Mouse (Mus musculus) forebrain, embryonic 11.5 days (tissue): ENCODE results near the gene Sned1. TPM values are rescaled to one million over a fixed set of nuclear protein-coding genes. Genes with fewer than 3 reads are reported as not detected.

ENCODE experiments used
- ATAC-seq: fragments of 200-750 bp; cut with Nextera tagmentation; replicated peaks from 2 replicates; pipeline ENCODE4 v1.8.0; 2017; ENCODE audit warnings: moderate TSS enrichment; ENCODE audit not compliant: low FRiP score
- DNase-seq: peaks from one replicate; pipeline ENCODE4 v3.0.0-alpha.2; 2017; ENCODE audit warnings: low spot score
- H3K27ac ChIP-seq: fragments of 300-500 bp; sonication (generic); 2 replicates; pipeline ENCODE4 v1.5.1; 2014; ENCODE audit warnings: low read depth, low read length
- H3K27me3 ChIP-seq: fragments of 300-500 bp; sonication (generic); 2 replicates; pipeline ENCODE4 v1.6.1; 2014; ENCODE audit warnings: mild to moderate bottlenecking, low read length, mixed read lengths; ENCODE audit not compliant: control insufficient read depth, insufficient read depth
- H3K36me3 ChIP-seq: fragments of 300-500 bp; sonication (generic); 2 replicates; pipeline ENCODE4 v1.6.1; 2014; ENCODE audit warnings: mild to moderate bottlenecking, low read length, moderate library complexity, mixed read lengths; ENCODE audit not compliant: control insufficient read depth, insufficient read depth
- H3K4me1 ChIP-seq: fragments of 300-500 bp; sonication (generic); replicated peaks from 2 replicates; pipeline ENCODE4 v1.6.1; 2014; ENCODE audit warnings: low read length, mixed read lengths; ENCODE audit not compliant: control insufficient read depth, insufficient read depth
- H3K4me2 ChIP-seq: fragments of 300-500 bp; sonication (generic); 2 replicates; pipeline ENCODE4 v1.6.1; 2014; ENCODE audit warnings: low read depth, mild to moderate bottlenecking, low read length, moderate library complexity, mixed read lengths; ENCODE audit not compliant: severe bottlenecking
- H3K4me3 ChIP-seq: fragments of 300-500 bp; sonication (generic); 2 replicates; pipeline ENCODE4 v1.5.1; 2014; ENCODE audit warnings: low read depth, low read length
- H3K9ac ChIP-seq: fragments of 300-500 bp; sonication (generic); 2 replicates; pipeline ENCODE4 v1.6.1; 2014; ENCODE audit warnings: low read length
- H3K9me3 ChIP-seq: fragments of 300-500 bp; sonication (generic); 2 replicates; pipeline ENCODE4 v1.6.1; 2016; ENCODE audit warnings: low read length, mixed read lengths; ENCODE audit not compliant: control insufficient read depth
- WGBS: fragments of 180-500 bp; shearing (Covaris S2); extraction: QIAGEN DNeasy Blood & Tissue Kit; methylation state at CpG from one replicate; pipeline ENCODE4 v1.1.7; 2014; 5-methylcytosine and 5-hydroxymethylcytosine counted together
- polyA plus RNA-seq: library from polyadenylated mRNA; unstranded; fragments of >200 nt; fragmentation: Nextera tagmentation; extraction: Ambion mirVana; gene quantifications from 2 replicates; pipeline ENCODE4 v1.2.1, GENCODE M21; 2014

Gene Sned1
- polyA plus RNA-seq, 1 experiment from 2014 or later = 3.2 TPM

GRCm38 (mm10) chr1:93211019-93211418 is 24.6 kb upstream of the Sned1 start:
- H3K9ac ChIP-seq = no peak overlapping the region
- no peaks in the 10 kb centered on the region for H3K27me3 ChIP-seq
- DNase-seq (no peak), ATAC-seq (no peak)
- no peak overlapping the region for H3K4me3 ChIP-seq
- 0 out of 2 replicates have a peak, but pooled peaks cover 2% of the 10 kb centered on the region for H3K4me1 ChIP-seq
- H3K36me3 ChIP-seq = no peaks in the 10 kb centered on the region
- 90% methylated on average over 11 of the region's 11 CpGs for WGBS
- H3K4me2 ChIP-seq = no peak overlapping the region
- no peak overlapping the region for H3K27ac ChIP-seq
- H3K9me3 ChIP-seq = no peaks in the 10 kb centered on the region

DNA sequence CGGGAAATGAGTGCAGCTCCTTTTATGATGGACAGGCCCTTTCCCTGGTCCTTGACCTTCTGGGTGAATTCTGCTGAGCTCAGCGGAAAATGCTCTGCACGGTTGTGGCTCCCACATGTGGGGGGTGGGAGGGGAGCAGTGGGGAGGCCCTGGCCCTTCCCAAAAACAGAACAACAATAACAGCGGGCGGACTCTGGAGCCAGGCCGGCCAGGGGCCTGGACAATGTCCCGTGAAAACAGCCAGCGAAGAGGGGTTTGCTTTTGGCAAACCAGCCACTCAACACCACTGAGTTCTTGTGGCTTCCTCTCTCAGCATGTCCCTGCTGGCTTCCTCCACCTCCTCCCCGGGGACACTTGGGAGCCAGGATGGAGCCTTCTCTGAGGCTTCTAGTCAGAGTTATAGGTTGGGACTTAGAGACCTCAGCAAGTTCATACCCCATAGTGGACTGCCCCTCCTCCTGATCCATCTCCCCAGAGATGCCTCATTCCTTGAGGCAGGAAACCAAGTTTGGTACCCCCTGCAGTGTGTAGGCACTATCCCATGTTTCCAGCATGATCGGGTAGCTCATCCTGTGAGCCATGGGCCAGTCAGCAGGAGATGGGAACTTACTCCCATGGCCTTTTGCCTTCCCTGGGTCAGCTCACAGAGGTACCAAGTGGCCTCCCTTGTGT is 24.0 kb upstream of the Sned1 start:
- 55% methylated on average over 10 of the region's 10 CpGs for WGBS
- Histone ChIP-seq H3K27ac (no peak overlapping the region), H3K4me2 (no peak overlapping the region), H3K9me3 (no peaks in the 10 kb centered on the region), H3K4me1 (peaks cover 2% of the 10 kb centered on the region; the same call in 1 of the 2 replicates), H3K4me3 (no peak overlapping the region), H3K27me3 (no peaks in the 10 kb centered on the region), H3K36me3 (no peaks in the 10 kb centered on the region), H3K9ac (no peak overlapping the region)
- DNase-seq = no peak
- no peak for ATAC-seq

DNA sequence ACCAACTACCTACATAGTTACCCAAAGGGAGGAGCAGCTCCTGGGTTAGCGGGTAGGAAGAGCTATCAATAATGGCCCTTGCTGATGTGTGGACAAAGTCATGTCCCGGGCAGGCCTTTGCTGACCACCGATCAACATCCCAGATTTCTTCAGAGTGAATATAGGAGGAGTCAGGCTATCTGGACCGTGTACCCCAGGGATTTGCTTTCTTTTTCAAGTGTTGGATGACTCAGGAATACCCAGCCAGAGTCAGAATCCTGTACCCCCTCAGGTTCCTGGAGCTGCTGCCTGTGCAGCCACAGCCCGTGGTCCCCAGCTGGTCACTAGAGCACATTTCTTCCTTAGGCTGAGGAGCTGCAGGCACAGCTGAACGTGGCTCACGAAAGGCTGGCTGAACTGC is 23.2 kb upstream of the Sned1 start:
- H3K4me1 ChIP-seq = peaks cover 2% of the 10 kb centered on the region; the same call in 1 of the 2 replicates
- H3K36me3 ChIP-seq = no peaks in the 10 kb centered on the region
- H3K4me3 ChIP-seq = no peak overlapping the region
- ATAC-seq (no peak), DNase-seq (no peak)
- H3K9me3 ChIP-seq = no peaks in the 10 kb centered on the region
- no peak overlapping the region for H3K9ac ChIP-seq
- no peak overlapping the region for H3K4me2 ChIP-seq
- H3K27me3 ChIP-seq = no peaks in the 10 kb centered on the region
- H3K27ac ChIP-seq = no peak overlapping the region
- WGBS = 89% methylated on average over 7 of the region's 7 CpGs

- Histone ChIP-seq H3K36me3 (no peaks in the 10 kb centered on the region), H3K4me3 (no peak overlapping the region), H3K27ac (no peak overlapping the region), H3K27me3 (no peaks in the 10 kb centered on the region), H3K4me1 (peaks cover 2% of the 10 kb centered on the region; the same call in 1 of the 2 replicates), H3K9ac (no peak overlapping the region), H3K4me2 (no peak overlapping the region), H3K9me3 (no peaks in the 10 kb centered on the region)
- DNase-seq (no peak), ATAC-seq (no peak)
- 22% methylated on average over 5 of the region's 5 CpGs for WGBS
Observed at GRCm38 (mm10) chr1:93214612-93215011, 21.0 kb upstream of the Sned1 start.

- H3K4me2 ChIP-seq = no peak overlapping the region
- DNase-seq = no peak
- H3K36me3 ChIP-seq = no peaks in the 10 kb centered on the region
- H3K27me3 ChIP-seq = no peaks in the 10 kb centered on the region
- H3K27ac ChIP-seq = no peak overlapping the region
- no peak overlapping the region for H3K9ac ChIP-seq
- no peaks in the 10 kb centered on the region for H3K9me3 ChIP-seq
- no peak for ATAC-seq
- 67% methylated on average over 9 of the region's 9 CpGs for WGBS
- H3K4me3 ChIP-seq = no peak overlapping the region
- H3K4me1 ChIP-seq = peaks cover 2% of the 10 kb centered on the region; the same call in 1 of the 2 replicates
Observed at GRCm38 (mm10) chr1:93216839-93217497, 18.7 kb upstream of the Sned1 start.

- no peaks in the 10 kb centered on the region for H3K36me3 ChIP-seq
- no peak overlapping the region for H3K9ac ChIP-seq
- no peak overlapping the region for H3K27ac ChIP-seq
- H3K4me2 ChIP-seq = no peak overlapping the region
- ATAC-seq (no peak), DNase-seq (no peak)
- H3K4me3 ChIP-seq = no peak overlapping the region
- H3K27me3 ChIP-seq = no peaks in the 10 kb centered on the region
- no peaks in the 10 kb centered on the region for H3K9me3 ChIP-seq
- H3K4me1 ChIP-seq = peaks cover 2% of the 10 kb centered on the region; the same call in 1 of the 2 replicates
- 40% methylated on average over 7 of the region's 7 CpGs for WGBS
Observed at GRCm38 (mm10) chr1:93217530-93217929, 18.1 kb upstream of the Sned1 start.

DNA sequence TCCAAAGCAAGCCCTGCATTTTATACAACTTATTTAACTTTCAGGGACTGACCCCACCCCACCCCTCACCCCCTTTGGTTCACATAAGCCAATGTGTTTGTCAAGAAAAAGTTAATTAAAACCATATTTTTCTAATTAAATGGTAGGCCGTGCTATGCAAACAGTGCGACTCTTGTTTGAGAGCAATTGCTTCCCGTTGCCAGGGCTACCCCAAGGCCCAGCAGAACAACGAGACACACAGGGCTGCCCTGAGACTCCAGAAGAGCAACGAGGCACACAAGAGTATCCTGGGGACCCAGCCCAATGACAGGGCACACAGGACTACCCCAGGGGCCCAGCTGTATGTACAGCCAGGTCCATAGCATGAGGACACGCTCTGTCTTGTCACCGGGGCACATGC is 14.9 kb upstream of the Sned1 start:
- Histone ChIP-seq H3K4me1 (no peaks in the 10 kb centered on the region; the same call in 1 of the 2 replicates), H3K4me3 (no peak overlapping the region)
- WGBS = 59% methylated on average over 7 of the region's 7 CpGs

DNA sequence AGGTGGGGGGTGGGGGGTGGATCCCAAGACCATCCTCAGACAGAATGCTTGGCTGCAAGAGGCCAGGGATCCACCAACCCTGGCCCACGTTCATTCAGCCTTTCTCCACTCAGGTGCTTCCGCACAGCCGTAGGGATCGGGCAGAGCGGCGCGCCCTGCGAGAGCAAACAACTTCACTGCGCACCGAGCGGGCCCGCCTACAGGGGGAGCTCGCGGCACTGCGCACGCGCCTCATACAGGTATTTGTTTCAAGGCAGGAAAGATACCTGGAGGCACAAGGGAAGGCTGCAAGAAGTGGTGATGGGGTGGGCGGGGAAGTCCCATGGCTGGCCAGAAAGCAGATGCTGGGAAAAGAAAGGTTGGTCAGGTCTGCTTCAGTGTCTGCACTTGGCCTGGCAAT is 11.7 kb upstream of the Sned1 start:
- H3K9ac ChIP-seq = no peak overlapping the region; the same call in 1 of the 2 replicates
- H3K36me3 ChIP-seq = no peaks in the 10 kb centered on the region
- H3K27me3 ChIP-seq = peaks cover 4% of the 10 kb centered on the region; the same call in 1 of the 2 replicates
- no peaks in the 10 kb centered on the region for H3K9me3 ChIP-seq
- H3K4me2 ChIP-seq = no peak overlapping the region
- WGBS = 6% methylated on average over 18 of the region's 18 CpGs
- peak; percentile 75 for DNase-seq
- no peak overlapping the region for H3K4me3 ChIP-seq
- no peaks in the 10 kb centered on the region for H3K4me1 ChIP-seq
- no peak for ATAC-seq
- no peak overlapping the region for H3K27ac ChIP-seq

More for the DNA sequence above, 14.9 kb upstream of the Sned1 start:
- DNase-seq (no peak), ATAC-seq (no peak)
- H3K4me2 ChIP-seq = no peak overlapping the region
- no peak overlapping the region for H3K9ac ChIP-seq
- no peak overlapping the region for H3K27ac ChIP-seq
- H3K9me3 ChIP-seq = no peaks in the 10 kb centered on the region
- peaks cover 4% of the 10 kb centered on the region; the same call in 1 of the 2 replicates for H3K27me3 ChIP-seq
- H3K36me3 ChIP-seq = no peaks in the 10 kb centered on the region
